Mouse (Mus musculus): Measurements from ENCODE around the gene Cngb1. TPM values are rescaled to one million over a fixed set of nuclear protein-coding genes. Genes with fewer than 3 reads are reported as not detected.
A peak's percentile ranks its signal among the peaks of the same experiment; 100 is the strongest.
"Not testable (repeated sequence)": the region's sequence is repeated elsewhere in the genome, so short reads cannot be mapped to it uniquely, and the experiment has no call there.

Cngb1 gene
- total RNA-seq, 2 experiments from 2014 or later, result 0.42 to 0.58 TPM

DNA sequence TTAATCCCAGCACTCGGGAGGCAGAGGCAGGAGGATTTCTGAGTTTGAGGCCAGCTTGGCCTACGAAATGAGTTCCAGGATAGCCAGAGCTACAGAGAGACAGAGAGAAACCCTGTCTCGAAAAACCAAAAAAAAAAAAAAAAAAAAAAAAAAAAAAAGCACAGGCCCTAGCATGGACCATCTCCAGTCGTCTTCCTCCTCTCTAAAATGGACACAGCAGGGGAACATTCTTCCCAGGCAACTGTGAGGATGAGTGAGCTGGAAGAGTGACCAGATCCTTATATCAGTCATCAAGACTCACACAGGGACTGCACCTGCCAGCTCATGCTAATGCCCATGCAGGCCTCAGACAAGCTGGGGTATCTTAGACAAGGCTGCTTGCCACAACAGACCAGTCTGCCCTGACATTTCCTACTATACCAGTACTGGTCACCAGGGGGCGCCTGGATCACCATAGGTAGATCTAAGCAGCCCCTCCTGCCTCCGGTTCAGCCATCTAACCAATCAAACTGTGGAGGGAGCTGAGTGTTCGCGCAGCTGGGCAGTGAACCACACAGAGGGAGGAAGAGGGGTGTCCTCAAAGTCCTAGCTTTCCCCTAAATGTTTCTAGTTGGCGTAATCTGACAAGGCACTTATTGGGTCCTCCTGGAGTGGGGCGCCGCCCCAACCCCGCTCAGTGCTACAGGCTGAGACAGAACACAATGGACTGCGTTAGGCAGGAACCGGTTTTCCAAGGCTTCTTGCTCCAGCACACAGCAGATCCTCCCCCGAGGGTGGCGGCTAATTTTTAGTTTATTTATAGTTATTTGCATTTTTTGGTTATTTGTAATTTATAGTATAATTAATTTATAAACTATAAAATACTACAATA is 51.6 kb downstream of the Cngb1 start:
- DNase-seq, result peak; percentile 98
- intact Hi-C loops (cut with DNase I), result loop anchor here (2.0 kb wide), 1 partner anchor 76 kb away; the partner anchor contains the start of gene Zfp319

DNA sequence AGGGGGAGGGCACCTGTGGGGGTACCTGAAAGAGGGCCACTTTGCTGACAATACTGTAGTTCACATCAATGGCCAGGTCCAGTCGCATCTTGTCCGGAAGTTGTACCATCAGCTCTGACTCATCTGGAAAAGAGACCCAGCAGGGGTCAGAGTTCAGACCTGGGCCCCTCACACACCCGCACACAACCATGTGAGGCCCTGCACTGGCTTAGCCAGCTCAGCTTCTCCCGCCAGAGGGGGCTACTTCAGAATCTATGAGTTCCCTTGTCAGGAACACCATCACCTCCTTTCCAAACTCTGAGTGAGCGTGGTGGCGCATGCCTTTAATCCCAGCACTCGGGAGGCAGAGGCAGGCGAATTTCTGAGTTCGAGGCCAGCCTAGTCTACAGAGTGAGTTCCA is 54.3 kb downstream of the Cngb1 start:
- intact Hi-C loops (cut with DNase I), result no loop called here
- DNase-seq, result no peak

- intact Hi-C loops (cut with DNase I), result no loop called here
Measured at GRCm38 (mm10) chr8:95249847-95250246, 56.5 kb downstream of the Cngb1 start.

DNA sequence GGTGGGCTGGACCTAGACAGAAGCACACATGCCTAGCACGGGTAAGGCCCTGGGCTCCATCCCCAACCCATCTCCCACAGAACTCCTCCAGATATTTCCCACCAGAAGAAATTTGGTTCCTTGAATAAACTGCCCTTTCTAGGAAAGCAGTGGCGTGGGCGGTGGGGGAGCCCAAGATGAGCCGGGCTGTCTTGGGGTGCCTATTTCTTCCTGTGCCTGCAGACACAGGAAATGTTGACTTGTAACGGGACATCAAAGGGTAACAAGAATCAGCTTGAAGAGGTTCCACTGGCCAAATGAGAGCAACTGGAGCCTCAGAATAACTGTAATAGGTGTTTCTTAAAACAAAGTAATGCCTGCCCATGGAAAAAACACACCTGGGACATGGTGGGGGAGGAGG is 59.1 kb downstream of the Cngb1 start:
- intact Hi-C loops (cut with DNase I), result no loop called here

More at GRCm38 (mm10) chr8:95249847-95250246, 56.5 kb downstream of the Cngb1 start:
- no peak for DNase-seq

GRCm38 (mm10) chr8:95245180-95245579 is 61.2 kb downstream of the Cngb1 start:
- intact Hi-C loops (cut with DNase I), result no loop called here
- DNase-seq, result peak; percentile 72

More for the DNA sequence above, 59.1 kb downstream of the Cngb1 start:
- DNase-seq, result no peak

- DNase-seq, result peak; percentile 46
- intact Hi-C loops (cut with DNase I), result no loop called here
Measured at GRCm38 (mm10) chr8:95243853-95244252, 62.5 kb downstream of the Cngb1 start.

DNA sequence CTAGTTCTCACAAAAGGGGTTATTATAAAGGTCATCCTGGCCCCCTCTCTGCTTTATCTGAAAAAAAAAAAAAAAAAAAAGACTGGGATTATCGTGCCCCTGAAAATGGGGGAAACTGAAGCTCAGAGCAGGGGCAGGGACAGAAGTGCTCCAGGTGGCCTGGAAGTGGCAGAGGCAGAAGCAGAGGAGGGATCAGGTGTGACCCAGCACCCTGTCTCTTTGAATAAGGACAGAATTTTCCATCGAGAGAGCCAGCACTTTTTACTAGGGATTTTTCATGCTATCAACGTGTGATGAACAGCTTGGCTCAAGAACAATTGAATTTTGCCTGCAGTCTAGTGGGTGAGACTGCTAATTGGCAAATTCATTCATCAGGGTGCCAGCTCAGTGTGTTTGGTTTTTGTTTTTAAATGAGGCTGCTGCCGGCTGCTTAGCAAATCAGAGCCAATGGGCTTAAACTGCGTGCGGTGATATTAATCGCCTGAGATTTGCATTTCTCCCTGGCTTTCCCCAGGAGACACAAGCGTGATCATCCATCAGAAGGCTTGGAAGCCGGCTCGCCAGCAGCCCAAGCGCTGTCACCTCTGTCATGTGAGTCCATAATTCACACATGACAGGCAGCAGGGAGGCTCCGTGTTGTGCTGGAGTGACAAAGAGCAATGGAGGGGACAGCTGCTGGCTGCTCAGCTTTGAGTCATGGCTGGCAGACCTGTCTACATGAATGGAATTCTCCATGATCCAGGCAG is 63.4 kb downstream of the Cngb1 start:
- DNase-seq, result peak; percentile 78
- intact Hi-C loops (cut with DNase I), result no loop called here

DNA sequence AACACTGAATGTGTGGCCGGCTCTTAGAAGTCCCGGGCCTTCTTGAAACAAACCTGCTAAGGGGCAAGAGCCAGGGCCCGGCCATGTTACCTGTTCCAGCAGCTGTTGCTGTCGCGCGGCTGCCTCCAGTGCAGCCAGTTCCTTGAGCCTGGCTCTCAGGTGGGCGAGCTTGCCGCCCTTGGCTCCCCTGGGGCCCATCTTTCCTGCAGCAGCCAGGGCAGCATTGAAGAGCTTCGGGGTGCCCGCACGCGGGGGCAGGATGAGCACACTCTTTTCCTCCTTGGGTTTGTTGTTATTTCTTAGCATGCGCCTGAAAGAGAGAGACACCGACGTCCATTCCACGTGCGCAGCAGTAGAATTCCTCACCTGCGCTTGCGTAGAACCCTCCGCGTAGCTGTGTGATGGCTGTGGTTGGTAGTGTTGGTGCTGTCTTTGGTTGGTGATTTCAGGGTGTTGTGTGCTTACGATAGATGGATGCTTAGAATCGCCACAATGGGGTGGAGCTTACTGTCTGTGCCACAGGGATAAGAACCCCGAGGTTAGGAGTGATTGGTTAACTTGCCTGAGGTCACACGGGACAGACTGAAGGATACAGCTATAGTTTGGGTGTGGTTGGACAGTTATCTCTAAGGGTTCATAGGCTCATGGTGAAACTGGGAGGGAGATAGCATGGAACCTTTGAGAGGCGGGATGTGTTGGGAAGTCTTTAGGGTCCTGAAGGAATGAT is 64.1 kb downstream of the Cngb1 start:
- no peak for DNase-seq
- intact Hi-C loops (cut with DNase I), result no loop called here

GRCm38 (mm10) chr8:95235683-95236082 is 70.7 kb downstream of the Cngb1 start:
- peak; percentile 72 for DNase-seq
- intact Hi-C loops (cut with DNase I), result no loop called here

- DNase-seq; intact Hi-C loops (cut with DNase I): not testable (repeated sequence)
Measured at GRCm38 (mm10) chr8:95230086-95230485, 76.3 kb downstream of the Cngb1 start.

DNA sequence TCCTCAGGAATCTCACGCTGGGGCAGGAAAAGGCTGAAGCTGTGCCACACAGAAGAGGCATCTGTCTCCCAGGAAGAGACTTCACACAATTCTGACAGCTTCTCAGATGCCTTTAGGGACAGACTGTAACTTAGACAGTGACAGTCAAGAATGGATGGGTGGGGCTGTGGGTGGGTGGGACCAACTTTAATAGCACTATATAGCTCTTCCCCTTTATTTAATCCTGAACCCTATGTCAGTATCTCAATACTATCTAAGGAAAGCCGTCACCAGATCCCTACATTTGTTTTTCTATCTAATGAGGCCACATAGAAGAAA is 79.3 kb downstream of the Cngb1 start:
- intact Hi-C loops (cut with DNase I), result no loop called here
- no peak for DNase-seq

GRCm38 (mm10) chr8:95226251-95227150 is 79.9 kb downstream of the Cngb1 start:
- intact Hi-C loops (cut with DNase I), result no loop called here
- no peak for DNase-seq

GRCm38 (mm10) chr8:95223969-95224368 is 82.4 kb downstream of the Cngb1 start:
- intact Hi-C loops (cut with DNase I), result no loop called here
- DNase-seq, result no peak

DNA sequence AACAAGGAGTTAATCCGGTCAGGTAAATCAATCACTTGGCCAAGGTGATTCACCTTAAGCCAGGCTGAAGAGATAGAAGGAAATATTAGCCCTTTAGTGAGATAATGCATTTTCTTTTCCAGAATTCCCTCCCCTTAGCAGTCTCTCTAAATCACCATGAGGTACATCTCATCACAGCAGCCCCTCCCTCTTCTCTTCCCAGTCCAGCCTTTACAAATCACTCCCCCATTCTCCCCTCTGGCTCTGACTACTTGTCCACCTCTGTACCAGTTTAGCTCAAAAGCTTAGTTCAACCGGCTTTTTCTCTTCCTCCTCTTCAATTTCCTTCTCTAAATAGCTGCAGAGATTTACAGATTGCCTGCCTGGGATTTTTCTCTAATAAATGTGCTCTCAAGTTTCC is 85.3 kb downstream of the Cngb1 start:
- intact Hi-C loops (cut with DNase I), result no loop called here
- no peak for DNase-seq

GRCm38 (mm10) chr8:95220571-95220998 is 85.8 kb downstream of the Cngb1 start:
- DNase-seq, result no peak
- intact Hi-C loops (cut with DNase I), result no loop called here

- intact Hi-C loops (cut with DNase I), result no loop called here
- no peak for DNase-seq
Measured at GRCm38 (mm10) chr8:95219623-95220022, 86.8 kb downstream of the Cngb1 start.

DNA sequence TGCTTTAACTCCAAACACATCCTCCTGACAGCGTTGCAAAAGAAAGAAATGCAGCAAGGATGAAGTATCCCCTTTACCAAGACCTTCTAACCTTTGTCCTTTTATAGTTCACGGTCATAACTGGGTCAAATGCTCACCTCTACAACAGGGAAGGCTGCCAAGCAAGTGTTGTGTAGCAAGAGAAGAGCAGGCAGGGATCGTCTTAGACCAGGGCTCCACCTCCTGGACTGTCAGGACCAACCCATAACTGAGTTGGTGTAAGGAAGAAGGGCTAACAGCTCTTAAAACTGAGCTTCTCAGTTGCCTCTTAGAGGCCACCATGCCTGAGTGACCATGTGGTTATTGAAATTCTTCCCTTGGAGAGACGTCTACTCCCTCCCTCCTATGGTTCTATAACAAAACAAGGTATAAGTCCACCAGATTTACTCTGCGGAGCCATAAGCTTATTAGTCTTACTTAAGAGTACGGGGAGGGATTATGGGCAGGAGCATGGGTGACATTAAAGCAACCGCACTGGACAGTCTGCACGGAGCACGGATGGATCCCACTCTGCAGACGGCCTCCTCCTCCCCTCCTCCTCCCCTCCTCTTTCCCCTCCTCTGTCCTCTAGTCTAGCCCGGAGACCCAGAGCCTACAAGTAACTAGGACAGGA is 90.5 kb downstream of the Cngb1 start:
- intact Hi-C loops (cut with DNase I), result no loop called here
- DNase-seq, result no peak

DNA sequence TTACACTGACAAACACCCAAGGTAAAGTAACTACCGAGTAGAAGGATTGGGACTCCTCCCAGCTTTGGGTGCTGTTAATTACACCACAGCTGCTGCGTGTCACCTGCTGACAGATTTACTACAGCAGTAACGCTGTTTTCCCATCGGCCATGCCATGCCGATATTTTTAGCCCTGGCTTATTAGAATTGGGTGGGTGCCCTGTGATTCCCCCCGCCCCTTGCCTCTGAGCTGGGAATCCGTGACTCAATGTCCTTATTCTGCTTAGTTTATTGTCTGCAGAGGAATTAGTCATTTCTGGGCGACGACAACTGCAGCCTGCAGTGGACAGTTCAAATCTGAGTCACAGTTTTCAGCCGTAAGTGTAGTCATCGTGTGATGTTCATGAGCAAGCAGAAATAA is 96.5 kb downstream of the Cngb1 start:
- intact Hi-C loops (cut with DNase I), result loop anchor here (10.0 kb wide), 3 partner anchors 75 to 265 kb away; no protein-coding TSS in a partner anchor

DNA sequence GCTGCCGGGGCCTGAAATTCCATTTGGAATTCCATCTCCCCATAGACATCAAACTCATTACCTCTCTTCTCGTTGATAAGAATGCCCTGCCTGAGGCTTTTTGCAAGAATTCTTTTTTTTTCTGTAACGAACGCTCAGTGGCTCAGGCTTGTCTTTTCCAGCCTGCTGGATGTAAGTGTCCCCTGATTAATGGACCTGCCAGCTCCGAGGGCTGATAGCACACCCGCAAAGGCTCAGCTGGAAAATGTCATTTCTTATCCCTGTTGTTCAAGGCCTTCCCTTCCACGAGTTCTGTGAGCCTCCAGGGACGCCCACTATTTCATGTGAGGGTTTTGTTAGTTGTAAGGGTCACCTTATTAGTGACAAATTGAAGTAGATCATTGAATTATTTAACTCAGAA is 100.4 kb downstream of the Cngb1 start:
- DNase-seq, result no peak
- intact Hi-C loops (cut with DNase I), result loop anchor here (10.0 kb wide), 3 partner anchors 71 to 261 kb away; no protein-coding TSS in a partner anchor

More for the DNA sequence above, 96.5 kb downstream of the Cngb1 start:
- DNase-seq, result no peak
